Mouse (Mus musculus): ENCODE measurements around the gene Emb.

DNA sequence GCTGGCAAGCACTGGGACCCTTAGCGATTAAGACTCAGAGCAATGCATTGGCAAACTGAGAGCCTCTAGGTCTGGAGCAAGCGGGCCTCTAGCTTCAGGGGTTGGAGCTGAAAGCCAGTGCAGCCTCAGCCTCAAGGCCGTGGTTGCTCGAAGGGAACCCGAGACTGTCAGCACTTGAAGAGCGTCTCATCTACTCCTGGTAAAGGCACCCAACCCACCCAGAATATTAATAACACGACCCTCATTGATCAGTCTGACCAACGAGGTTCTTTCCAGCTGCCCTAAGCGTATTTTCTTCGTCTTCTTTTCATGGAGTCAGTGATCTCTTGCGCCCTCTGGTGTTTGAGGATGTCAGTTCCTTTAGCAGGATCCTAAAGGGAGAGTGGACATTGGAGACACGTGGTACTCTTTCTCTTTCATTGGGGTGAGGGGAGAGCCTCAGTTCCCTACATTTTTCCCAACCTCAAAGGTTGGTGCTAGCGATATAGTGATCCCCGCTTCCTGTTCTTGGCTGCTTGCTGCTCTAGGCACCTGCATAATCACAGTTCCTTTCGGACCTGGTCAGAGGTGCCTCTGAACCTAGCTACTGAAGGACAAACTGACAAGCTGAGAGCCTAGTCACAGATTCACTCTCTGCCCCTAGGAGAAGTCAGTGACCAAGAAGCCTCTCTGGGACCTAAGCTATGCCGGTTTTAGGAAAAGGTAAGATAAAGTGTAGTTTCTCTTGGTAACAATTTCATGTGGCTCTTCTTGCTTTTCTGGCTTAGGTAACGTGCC lies 81.3 kb downstream of the Emb start:
- peak; percentile 79; the same call in 1 of the 2 replicates for TF ChIP-seq CTCF (IDR thresholded peaks at IDR 0.05; ENCODE audit: borderline replicate concordance, extremely low read depth, insufficient read depth, insufficient read length)
- no peak for TF ChIP-seq POLR2A (IDR thresholded peaks at IDR 0.05; ENCODE audit: borderline replicate concordance, extremely low read depth, insufficient read depth, insufficient read length, poor library complexity, severe bottlenecking)
